Mouse (Mus musculus) thymus, adult 2 months (tissue): Measurements from ENCODE around the gene Prmt3.

Source experiments
- CTCF ChIP-seq: fragments of 200-500 bp; IDR thresholded peaks from 2 replicates; pipeline ENCODE4 v1.5.1; 2012; ENCODE audit warnings: mild to moderate bottlenecking, control low read depth, low read length, moderate library complexity, borderline replicate concordance; ENCODE audit not compliant: control insufficient read depth, poor library complexity, insufficient read depth; ENCODE audit errors: extremely low read depth
- POLR2A ChIP-seq: fragments of 200-500 bp; IDR thresholded peaks from 2 replicates; pipeline ENCODE4 v1.6.1; 2012; ENCODE audit warnings: mild to moderate bottlenecking, low read length, control low read depth, moderate library complexity; ENCODE audit not compliant: control insufficient read depth, poor library complexity, insufficient read depth; ENCODE audit errors: extremely low read depth

DNA sequence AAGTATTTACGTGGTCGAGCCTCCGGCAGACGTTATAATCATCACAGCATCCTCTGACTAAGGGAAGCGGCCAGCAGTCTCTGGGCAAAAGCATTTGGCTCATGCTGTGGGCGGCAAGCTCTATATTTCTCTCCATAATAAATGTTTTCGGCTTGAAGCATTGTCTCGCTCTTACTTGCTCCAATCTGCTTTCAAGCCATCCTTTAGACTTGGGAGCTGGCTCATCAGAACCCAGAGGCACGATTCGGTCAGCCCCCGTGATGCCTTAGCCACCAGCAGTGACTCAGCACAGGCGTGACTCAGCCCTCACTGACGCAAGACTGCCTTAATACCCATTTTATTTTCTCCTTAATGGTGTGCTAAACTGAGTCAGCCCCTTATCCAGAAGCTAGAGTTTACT lies 15.5 kb upstream of the Prmt3 start:
- TF ChIP-seq POLR2A (no peak), CTCF (no peak)
